Mouse (Mus musculus) testis, adult 2 months (tissue): ENCODE data around the gene Sparc. TPM values are rescaled to one million over a fixed set of nuclear protein-coding genes. Genes with fewer than 3 reads are reported as not detected.

Experiments
- H3K27ac ChIP-seq: fragments of 200-500 bp; 2 replicates; pipeline ENCODE4 v1.5.1; 2012; ENCODE audit warnings: low read depth, low read length; ENCODE audit not compliant: control insufficient read depth, insufficient read depth
- H3K27me3 ChIP-seq: fragments of 200-500 bp; 2 replicates; pipeline ENCODE4 v1.6.1; 2012; ENCODE audit warnings: mild to moderate bottlenecking, low read length, moderate library complexity; ENCODE audit not compliant: control insufficient read depth, insufficient read depth
- H3K36me3 ChIP-seq: fragments of 200-500 bp; 2 replicates; pipeline ENCODE4 v1.6.1; 2012; ENCODE audit warnings: mild to moderate bottlenecking, low read length; ENCODE audit not compliant: control insufficient read depth, insufficient read depth
- H3K4me1 ChIP-seq: fragments of 200-500 bp; 2 replicates; pipeline ENCODE4 v1.6.1; 2012; ENCODE audit warnings: low read length; ENCODE audit not compliant: control insufficient read depth, insufficient read depth
- H3K4me3 ChIP-seq: fragments of 200-500 bp; 2 replicates; pipeline ENCODE4 v1.5.1; 2012; ENCODE audit warnings: low read depth, mild to moderate bottlenecking, low read length, moderate library complexity, mixed read lengths; ENCODE audit not compliant: control insufficient read depth
- CTCF ChIP-seq: fragments of 200-500 bp; IDR thresholded peaks from 2 replicates; pipeline ENCODE4 v1.5.1; 2012; ENCODE audit warnings: low read depth, mild to moderate bottlenecking, inconsistent platforms, low read length, moderate library complexity; ENCODE audit not compliant: control insufficient read depth, insufficient read depth, insufficient replicate concordance
- POLR2A ChIP-seq: fragments of 200-500 bp; IDR thresholded peaks from 2 replicates; pipeline ENCODE4 v1.6.1; 2012; ENCODE audit warnings: low read depth, mild to moderate bottlenecking, inconsistent platforms, low read length, moderate library complexity; ENCODE audit not compliant: control insufficient read depth
- polyA plus RNA-seq: library from polyadenylated mRNA; depleted of rRNA; stranded (reverse); fragments of >200 nt; gene quantifications from 2 replicates; pipeline ENCODE4 v1.2.3, GENCODE M21; 2012

Sparc gene
- polyA plus RNA-seq, 1 experiment, result 406 TPM

- TF ChIP-seq POLR2A (no peak), CTCF (no peak)
- Histone ChIP-seq H3K27ac (no peak overlapping the region), H3K27me3 (no peaks in the 10 kb centered on the region), H3K36me3 (no peaks in the 10 kb centered on the region), H3K4me3 (no peak overlapping the region), H3K4me1 (no peaks in the 10 kb centered on the region; the same call in 1 of the 2 replicates)
These were observed 22.1 kb downstream of the Sparc start for GRCm38 (mm10) chr11:55400863-55401262.

GRCm38 (mm10) chr11:55398371-55398770, 24.6 kb downstream of the Sparc start:
- Histone ChIP-seq H3K27ac (no peak overlapping the region), H3K27me3 (no peaks in the 10 kb centered on the region), H3K4me1 (no peaks in the 10 kb centered on the region; the same call in 1 of the 2 replicates), H3K36me3 (no peaks in the 10 kb centered on the region), H3K4me3 (no peak overlapping the region)
- TF ChIP-seq CTCF (no peak), POLR2A (no peak)

GRCm38 (mm10) chr11:55397441-55397840, 25.5 kb downstream of the Sparc start:
- Histone ChIP-seq H3K4me3 (no peak overlapping the region), H3K36me3 (no peaks in the 10 kb centered on the region), H3K4me1 (peaks cover 6% of the 10 kb centered on the region), H3K27ac (no peak overlapping the region), H3K27me3 (no peaks in the 10 kb centered on the region)
- TF ChIP-seq CTCF (no peak), POLR2A (no peak)

- TF ChIP-seq CTCF (no peak), POLR2A (no peak)
- H3K4me3 ChIP-seq, result no peak overlapping the region
- no peaks in the 10 kb centered on the region for H3K27me3 ChIP-seq
- H3K27ac ChIP-seq, result no peak overlapping the region
- H3K4me1 ChIP-seq, result peaks cover 9% of the 10 kb centered on the region
- no peaks in the 10 kb centered on the region for H3K36me3 ChIP-seq
These were observed 25.9 kb downstream of the Sparc start for GRCm38 (mm10) chr11:55397036-55397435.

- H3K36me3 ChIP-seq, result no peaks in the 10 kb centered on the region
- no peak overlapping the region for H3K4me3 ChIP-seq
- H3K4me1 ChIP-seq, result peaks cover 9% of the 10 kb centered on the region
- H3K27ac ChIP-seq, result no peak overlapping the region
- no peaks in the 10 kb centered on the region for H3K27me3 ChIP-seq
- no peak for TF ChIP-seq CTCF
- no peak for TF ChIP-seq POLR2A
These were observed 27.8 kb downstream of the Sparc start for GRCm38 (mm10) chr11:55395073-55395642.

DNA sequence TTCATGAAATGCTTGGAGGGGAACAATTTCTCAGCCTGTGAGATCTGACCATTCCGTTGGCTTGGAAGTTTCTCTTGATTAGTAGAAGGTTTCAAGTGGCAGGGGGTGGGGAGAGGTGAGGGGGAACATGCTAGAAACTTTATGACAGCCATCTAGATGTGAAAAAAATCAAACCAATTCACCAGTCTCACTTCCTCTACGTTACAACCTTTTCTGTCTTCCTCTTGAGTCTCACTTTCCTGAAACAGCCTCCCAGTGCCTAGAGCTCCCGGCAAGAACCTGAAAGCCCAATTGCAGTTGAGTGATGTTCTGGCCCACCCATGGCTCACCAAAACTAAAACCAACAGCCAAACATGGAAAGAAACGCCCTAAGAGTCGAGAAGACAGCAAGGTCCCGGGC, 28.4 kb downstream of the Sparc start:
- no peak overlapping the region for H3K4me3 ChIP-seq
- H3K27me3 ChIP-seq, result no peaks in the 10 kb centered on the region
- H3K27ac ChIP-seq, result no peak overlapping the region
- no peak for TF ChIP-seq CTCF
- no peak for TF ChIP-seq POLR2A
- H3K36me3 ChIP-seq, result no peaks in the 10 kb centered on the region
- H3K4me1 ChIP-seq, result peaks cover 9% of the 10 kb centered on the region

DNA sequence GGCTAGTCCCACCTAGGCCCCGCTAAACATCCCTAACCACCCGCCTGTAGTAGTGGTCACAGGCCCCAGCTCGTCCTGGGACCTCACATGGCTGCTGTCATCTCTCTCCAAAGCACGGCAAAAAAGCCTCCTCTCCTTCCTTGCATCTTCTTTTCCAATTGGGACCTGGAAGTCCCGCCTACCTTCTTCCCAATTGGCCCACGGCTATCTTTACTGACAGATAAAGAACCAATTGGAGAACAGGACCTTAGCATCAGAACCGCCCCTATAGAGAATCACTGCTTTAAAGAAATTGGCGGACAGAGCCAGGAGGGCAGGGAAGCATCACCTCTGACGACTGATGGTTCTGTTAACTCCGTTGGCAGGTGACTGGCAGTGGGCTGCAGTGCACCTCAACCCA, 30.5 kb downstream of the Sparc start:
- Histone ChIP-seq H3K27ac (no peak overlapping the region), H3K4me3 (no peak overlapping the region), H3K27me3 (no peaks in the 10 kb centered on the region), H3K4me1 (peaks cover 11% of the 10 kb centered on the region), H3K36me3 (no peaks in the 10 kb centered on the region)
- TF ChIP-seq CTCF (no peak), POLR2A (no peak)
